Mouse (Mus musculus): ENCODE results near the gene Ppp2r5c.

DNA sequence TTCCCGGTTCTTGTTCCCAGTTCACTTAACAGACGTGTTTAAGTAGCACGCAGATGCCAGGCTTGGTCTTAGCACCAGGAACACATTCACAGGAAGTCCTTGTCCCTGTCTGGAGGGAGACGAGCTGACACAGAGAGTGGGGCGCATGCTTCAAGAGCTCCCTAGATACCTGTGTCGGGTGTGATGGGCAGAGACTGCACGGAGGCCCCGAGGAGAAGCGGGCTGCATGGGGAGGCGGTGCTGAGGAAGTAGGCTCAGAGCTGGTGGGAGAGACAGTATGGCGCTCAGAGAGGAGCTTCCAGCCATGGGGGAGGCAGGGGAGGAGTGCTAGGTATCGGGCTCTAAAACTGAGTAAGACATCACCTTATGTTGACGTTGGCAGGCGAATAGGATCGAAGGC, 103.4 kb downstream of the Ppp2r5c start:
- no peak for TF ChIP-seq CTCF (IDR thresholded peaks at IDR 0.05; ENCODE audit: borderline replicate concordance, insufficient read depth, low read length)
- no peak for TF ChIP-seq POLR2A (IDR thresholded peaks at IDR 0.05; ENCODE audit: low read depth, low read length)
